Mouse (Mus musculus): ENCODE data around the gene Tpd52l1. TPM values are rescaled to one million over a fixed set of nuclear protein-coding genes. Genes with fewer than 3 reads are reported as not detected.
"Not testable (repeated sequence)": the region's sequence is repeated elsewhere in the genome, so short reads cannot be mapped to it uniquely, and the experiment has no call there.

The Tpd52l1 gene
- 10 to 100 TPM; 44.4 to 52.4 TPM for total RNA-seq (2021)
- long read RNA-seq, experiment 1, transcript Tpd52l1-204 (5 exons, 1,103 nt) = major isoform, 31 of 47 reads
- long read RNA-seq, experiment 1, transcript Tpd52l1-201 (7 exons, 1,308 nt) = minor isoform, 7 of 47 reads
- long read RNA-seq, experiment 1, partial matches to known transcripts = 0 of 47 reads
- long read RNA-seq, experiment 1, other reads (novel, unspliced or antisense) = 4 of 47 reads
- long read RNA-seq, experiment 2, transcript Tpd52l1-204 (5 exons, 1,103 nt) = major isoform, 35 of 46 reads
- long read RNA-seq, experiment 2, partial matches to known transcripts = 1 of 46 reads
- long read RNA-seq, experiment 2, other reads (novel, unspliced or antisense) = 5 of 46 reads

DNA sequence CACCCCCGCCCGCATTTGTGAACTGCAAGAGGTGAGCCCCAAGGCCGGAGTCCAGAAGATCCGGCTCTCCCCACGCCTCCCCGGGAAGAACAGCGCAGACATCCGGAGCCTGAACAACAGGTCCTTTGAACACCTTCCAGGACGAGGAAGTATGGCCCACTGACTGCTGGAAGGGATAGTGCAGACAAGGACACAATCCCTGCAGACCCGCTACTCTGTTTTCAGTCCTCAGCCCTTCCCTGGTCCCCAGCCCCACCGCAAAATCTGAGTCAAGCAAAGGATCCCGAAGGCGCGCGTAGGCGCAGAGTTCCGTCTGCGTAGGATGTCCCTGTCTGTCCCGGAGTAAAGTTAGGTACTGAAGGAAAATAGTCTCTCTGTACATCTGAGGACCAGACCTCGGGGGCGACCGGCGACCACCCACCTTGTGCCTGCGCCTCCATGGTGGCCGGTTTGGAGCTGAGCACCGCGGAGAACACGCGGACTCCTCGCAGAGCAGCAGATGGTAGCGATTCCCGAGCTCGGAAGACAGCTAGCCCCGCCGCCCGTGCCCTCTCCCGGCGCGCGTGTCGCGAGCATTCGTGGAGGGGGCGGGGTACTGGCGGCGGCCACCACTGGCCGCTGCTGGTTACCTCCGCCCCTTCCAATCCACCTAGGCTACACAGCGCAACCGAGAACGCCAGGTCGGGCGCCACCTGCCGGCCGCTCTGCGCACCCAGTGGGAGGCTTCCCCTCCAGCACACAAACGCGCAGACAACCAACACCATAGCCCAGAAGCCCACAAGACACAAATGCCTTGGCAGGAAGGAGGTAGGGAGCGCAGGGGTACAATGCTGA lies at the start of gene Tpd52l1:
Tpd52l1 (minus strand) TSS at position 668 of the 834 bp plus-strand sequence.
- DNase-seq (ENCODE audit: low spot score in 2 of 2) = peak; percentile 79 to 87

DNA sequence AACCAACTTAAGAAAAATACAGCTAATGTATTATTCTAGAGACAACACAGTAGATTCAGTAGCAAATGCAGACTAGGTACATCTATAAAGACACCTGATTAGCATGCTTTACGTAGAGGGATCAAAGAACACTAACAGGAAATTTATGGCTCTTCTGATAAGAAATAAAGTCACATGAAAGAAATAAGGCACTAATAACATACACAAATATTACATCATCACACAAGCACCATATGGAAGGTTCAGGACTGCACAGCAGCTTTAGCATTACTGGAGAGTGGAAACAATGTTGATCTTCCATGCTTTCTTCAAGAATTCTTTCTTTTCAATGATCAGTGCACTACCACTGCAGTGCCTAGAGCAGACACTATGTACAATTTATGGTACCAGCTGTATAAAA lies 48.5 kb upstream of the Tpd52l1 start:
- no peak for DNase-seq (ENCODE audit: low spot score in 2 of 2)

DNA sequence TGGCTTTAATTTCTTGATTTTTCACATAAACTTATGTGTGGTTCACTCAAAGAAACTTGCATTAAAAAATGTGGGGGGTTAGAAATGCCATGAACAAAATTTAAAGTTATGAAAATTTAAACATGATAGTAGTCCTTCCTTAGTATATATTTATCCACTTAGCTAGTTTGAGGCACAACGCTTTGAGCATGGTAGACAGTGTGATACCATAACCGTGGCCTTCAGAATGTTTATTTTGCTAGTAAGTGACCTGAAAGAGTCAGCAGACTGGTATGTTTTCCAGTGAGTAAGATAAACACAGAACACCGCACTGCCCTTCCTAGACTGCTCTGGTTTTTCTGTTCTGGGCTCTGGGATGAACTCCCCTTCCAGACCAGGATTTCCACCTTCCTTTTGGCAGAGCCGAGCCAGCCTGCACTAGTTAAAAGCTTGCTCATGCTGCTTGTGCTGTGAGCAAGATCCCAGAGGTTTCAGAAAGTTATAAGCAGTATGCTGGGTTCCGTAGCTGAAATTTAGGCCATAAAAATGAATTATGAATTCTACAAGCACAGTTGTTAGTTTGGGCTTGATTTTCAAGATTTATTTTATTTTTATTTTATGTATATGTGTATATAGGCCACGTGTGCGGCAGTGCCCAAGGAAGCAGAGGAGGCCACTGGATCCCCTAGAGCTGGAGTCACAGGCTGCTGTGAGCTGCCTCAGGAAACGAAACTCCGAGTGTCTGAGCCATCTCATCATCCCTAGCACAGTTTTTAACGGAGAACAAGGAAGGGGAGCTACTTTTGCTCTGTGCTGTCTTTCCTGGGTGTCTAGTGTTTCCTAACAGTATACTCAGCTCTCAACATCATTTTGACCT lies 21.5 kb upstream of the Tpd52l1 start:
- DNase-seq (ENCODE audit: low spot score in 2 of 2) = no peak

DNA sequence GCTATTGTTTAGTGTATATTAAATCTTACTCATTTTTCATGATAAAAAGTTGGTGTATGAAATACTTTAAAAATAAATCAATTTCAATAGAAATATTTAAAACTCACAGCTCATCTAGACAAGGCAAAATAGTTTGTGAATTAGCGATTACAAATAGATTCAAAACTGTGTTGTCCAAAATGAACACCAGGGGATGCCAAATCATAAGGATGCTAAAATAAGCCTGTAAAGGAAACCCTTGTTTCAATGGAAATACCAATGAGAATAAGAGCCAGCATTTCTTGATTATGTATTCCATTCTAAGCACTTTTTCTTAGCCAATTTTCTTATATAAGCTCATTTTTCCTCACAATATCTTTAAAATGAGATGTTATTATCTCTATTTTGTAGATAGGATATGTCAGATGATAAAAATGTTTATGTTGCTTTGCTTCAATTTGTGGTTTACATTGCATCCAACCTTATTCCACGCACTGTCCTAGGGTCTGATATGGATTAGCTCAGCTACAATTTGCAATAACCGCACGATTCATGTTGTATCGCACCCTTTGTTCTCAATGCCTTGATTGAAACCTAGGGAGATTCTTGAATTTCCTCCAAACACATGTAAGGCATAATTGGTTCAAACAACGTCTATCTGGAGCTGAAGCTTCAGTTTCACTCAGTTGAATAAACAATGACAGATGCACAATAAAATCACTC lies 20.2 kb upstream of the Tpd52l1 start:
- DNase-seq (ENCODE audit: low spot score in 2 of 2) = no peak

DNA sequence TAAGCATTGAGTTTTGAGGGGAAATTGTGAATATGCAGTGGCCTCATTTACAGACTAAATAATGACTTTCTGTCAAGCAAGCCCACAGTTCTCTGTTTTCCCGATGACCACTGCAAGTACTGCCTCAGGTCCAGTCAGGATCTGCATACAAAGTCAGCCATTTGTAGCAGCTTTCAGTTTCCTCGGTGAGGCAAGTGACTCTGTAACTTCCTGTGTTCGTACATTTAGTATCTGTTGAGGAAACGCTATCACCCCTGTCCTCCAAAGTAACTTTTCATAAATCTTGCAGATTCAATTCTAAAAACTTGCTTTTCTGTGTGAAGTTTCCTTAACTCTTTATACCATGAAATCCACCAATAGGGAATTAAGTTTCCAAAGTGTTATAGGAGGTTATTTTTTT lies 19.7 kb upstream of the Tpd52l1 start:
- DNase-seq (ENCODE audit: low spot score in 2 of 2) = no peak

DNA sequence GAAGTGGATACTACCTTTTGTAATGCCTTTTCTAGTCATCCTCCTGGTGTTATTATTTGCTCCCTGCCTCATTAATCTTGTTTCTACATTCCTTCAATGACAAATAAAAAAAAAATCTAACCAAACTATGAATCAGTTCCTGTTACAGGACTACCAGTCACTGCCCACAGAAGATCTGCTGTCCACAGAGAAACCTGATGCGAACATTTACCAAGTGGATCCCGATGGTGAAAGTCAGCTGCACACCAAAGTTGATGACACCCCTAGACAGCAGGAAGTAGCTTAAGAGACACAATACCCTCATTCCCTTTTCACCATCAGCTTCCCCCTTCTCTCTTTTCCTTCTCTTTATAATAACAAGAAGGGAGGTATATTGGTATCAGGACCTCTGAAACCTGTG lies 17.3 kb upstream of the Tpd52l1 start:
- DNase-seq (ENCODE audit: low spot score in 2 of 2) = no peak

DNA sequence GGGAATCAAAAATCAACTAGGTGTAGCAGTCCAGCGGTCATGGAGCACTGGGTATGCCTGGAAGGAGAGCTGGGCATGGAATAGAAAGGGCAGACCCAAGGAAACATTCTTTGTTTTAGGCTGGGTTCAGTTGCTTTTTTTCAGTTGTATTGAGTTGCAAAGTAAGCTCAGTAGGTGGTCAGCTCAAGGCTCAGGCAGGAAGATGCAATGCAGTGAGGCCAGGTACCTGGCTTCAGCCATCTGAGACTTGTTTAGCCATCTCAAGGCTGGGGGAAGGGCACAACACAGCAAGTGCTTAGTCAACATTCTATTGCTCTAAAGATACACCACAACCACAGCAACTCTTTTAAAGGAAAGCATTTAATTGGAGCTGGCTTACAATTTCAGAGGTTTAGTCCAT lies 11.0 kb upstream of the Tpd52l1 start:
- DNase-seq (ENCODE audit: low spot score in 2 of 2) = no peak

DNA sequence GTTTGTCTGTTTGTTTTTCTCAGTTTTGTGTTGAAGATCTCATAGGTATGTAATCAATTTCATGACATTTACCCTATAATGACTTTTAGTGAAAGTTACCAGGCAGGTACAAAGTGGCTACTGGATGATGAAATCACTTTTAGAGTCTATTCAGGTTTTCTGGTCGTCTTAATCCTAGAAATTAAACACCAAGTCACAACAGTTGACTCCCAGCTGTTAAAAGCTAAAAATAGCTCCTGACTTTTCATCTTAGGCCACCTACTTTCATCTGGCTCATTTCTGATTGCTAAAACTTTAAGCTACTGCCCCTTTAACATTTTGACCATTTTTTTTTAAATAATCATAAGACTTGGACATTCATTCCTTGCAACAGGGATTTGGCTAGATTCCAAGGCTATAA lies 1.3 kb upstream of the Tpd52l1 start:
- DNase-seq (ENCODE audit: low spot score in 2 of 2) = no peak

DNA sequence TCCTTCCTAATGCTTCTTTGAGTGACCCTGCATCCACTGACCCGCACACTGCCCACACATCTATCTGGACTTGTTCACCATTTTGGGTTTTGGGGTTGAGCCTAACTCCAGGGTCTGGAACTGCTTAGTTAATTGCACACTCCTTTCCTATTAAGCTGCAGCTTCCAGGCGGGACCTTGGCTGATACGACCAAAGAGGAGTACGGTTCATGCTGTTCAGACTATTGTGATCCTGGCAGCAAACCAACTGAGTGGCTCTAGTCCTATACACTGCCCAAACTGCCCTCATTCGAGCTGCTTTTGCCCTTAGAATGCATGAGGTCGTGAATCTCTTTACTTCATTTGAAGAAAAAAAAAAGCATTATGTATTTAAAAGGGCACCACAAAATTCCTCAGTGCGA lies 1.6 kb downstream of the Tpd52l1 start:
- DNase-seq (ENCODE audit: low spot score in 2 of 2) = no peak

DNA sequence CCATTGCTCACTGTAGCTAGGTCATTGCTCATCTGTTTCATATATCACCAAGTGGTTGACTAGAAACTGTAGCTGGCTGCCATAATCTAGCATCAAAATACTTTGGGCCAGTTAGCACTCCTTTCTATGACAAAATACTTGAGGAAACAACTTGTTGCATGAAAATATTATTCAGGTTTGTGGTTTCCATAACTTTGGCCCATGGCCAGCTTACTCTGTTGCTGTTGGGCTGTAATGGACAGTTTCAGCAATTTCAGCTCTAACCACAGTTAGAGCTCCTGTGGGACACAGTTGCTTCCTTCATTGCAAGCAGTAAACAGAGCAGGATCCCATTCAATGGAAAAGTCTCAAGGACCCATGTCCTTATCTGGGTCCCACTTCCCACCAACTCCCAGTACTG lies 4.3 kb downstream of the Tpd52l1 start:
- no peak for DNase-seq (ENCODE audit: low spot score in 2 of 2)

DNA sequence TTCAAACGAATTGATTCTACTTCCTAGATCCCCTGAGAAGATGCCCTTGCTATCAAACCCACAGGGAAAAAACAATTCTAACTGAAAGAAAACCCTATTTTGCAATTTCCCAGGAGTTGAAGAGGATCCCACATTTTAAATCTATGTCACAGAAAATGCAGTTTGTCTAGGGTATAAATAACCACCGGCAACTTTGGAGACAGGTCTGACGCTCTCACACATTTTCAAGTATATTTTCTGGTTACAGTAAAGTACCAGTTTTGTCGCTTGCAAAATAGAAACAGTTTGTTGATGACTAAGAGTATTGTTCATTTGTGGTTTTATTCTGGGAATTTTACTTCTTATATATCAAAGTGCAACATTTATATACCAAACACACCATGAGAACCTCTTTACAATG lies 9.7 kb downstream of the Tpd52l1 start:
- no peak for DNase-seq (ENCODE audit: low spot score in 2 of 2)

DNA sequence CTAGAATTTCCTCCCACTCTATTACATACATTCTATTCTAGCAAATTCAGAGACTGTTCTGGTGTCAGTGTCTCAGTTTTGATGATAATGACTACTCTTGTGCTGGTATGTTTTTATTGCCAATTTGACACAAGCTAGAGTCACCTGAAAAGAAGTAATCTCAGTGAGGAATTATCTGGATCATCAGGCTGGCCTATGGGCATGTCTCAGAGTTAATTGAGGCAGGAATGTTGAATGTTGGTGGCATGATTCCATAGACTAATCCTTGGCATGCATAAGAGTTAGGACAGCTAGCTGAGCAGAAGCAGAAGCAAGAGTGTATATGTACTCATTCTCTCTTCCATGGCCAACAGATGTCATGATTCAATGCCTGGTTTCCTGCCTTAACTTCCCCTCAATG lies 27.8 kb downstream of the Tpd52l1 start:
- DNase-seq (ENCODE audit: low spot score in 2 of 2) = no peak

DNA sequence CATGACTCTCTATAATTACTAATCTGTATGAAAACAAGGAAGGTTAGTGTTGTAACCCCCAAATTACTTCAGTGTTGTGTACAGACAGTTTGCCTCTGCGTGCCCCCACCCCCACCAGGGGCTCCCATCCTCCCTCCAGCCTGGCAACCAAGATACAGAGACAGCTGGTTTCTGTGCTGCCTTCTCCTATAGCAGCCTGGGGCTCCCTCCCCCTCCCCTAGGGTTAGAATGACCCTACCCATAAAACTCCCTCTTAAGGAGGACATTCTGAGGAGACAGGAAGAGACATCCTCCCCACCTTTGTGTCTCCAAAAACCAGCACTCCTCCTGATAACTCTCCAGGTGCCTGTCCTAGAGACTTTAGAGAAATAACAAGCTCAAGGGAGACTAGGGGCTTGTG lies 52.8 kb downstream of the Tpd52l1 start:
- no peak for DNase-seq (ENCODE audit: low spot score in 2 of 2)

DNA sequence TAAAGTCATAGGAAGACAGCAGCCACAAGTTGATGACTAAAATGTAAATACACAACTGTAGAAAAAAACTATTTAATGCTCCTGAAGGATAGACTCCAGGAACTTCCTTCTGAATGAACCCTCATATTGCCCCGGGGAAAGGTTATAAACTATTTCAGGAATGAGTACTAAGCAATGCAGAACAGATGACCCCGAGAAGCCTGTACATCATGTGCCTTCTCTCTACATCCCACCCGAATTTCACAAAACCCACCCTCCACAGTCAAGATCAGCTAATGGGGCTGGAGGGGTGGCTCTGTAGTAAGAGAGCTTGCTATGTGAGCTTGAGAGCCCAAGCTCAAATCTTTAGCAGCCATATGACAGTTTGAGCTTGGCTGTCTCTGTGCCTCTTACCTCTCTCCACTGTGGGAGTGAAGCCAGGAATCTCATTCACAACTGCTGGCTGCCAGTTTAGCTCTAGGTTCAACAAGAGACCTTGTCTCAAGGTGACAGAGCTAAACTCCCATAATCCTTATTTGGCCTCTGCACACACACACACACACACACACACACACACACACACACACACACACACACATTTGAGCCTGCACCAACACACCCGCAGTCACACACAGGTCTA lies 54.9 kb downstream of the Tpd52l1 start:
- DNase-seq (ENCODE audit: low spot score in 2 of 2) = no peak

DNA sequence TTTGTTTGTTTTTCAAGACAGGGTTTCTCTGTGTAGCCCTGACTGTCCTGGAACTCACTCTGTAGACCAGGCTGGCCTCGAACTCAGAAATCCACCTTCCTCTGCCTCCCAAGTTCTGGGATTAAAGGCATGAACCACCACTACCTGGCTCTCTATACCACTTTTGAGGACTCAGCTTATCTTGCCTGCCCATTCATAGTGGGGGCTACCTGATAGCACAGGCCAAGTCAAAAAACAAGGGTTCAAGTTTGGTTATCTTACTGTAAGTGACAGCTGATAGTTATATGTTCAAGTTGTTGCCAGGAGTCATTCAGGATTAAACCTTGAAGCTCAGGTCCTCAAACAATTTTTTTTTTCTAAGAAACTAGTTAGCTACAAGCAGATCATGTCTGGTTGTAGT lies 57.2 kb downstream of the Tpd52l1 start:
- not testable (repeated sequence) for DNase-seq (ENCODE audit: low spot score in 2 of 2)

DNA sequence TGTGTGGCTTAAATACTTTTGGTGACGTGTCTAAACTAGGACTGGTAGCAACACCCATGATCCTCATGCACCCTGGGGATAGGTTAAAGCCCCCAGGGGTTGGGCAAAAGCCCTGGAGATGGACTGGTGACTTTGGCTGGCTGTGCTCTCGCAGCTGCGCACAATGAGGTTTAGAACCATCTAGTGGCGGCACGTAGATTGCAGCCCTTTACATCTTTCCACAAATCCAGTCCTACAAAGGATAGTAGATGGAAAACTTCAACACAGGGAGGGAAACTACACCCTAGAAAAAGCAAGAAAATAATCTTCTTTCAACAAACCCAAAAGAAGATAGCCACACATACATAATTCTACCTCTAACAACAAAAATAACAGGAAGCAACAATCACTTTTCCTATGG lies 75.6 kb downstream of the Tpd52l1 start:
- not testable (repeated sequence) for DNase-seq (ENCODE audit: low spot score in 2 of 2)

DNA sequence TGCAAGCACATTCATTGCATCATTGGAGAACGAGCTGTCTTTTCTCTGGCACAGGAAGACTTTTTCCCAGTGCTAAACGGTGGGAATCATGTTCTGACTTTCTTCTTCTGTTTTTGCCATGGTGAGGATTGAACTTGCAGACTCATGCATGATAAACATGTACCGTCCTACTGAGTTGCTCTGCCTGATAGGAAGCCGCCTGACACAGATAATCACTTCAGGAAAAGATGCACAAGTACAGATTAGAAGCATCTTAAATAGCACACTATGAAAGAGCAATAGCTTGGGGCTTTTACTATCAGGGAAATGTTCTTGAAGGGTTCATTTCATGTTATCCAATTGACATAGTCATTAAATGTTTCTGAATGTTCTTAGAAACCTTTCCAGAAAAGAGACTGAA lies 86.0 kb downstream of the Tpd52l1 start:
- no peak for DNase-seq (ENCODE audit: low spot score in 2 of 2)

DNA sequence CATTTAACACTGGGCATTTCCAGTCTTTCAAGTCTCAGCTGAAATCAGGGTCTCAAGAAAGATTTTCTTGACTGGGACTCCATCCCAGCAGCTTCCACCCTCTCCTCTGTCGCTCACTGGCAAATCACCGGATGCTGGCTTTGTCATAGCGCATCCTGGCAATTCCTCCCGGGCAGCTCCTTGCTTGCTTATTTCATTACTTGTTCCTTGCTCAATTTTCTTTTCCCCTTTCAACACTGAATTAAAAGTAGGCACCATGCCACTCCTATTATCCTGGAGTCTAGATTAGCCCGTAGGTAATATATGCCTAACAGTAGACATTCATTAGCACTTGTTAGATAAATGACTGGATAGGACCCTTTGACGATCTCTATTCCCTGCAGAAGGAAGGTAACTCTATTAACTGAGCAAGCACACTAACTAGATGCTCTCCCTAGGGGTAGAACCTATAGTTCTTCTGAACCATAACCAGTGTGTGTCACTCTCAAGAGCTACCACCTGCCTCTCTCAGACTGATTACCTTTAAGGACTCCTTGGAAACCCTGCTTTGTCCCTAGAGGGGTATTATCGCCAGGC lies 90.8 kb downstream of the Tpd52l1 start:
- no peak for DNase-seq (ENCODE audit: low spot score in 2 of 2)

DNA sequence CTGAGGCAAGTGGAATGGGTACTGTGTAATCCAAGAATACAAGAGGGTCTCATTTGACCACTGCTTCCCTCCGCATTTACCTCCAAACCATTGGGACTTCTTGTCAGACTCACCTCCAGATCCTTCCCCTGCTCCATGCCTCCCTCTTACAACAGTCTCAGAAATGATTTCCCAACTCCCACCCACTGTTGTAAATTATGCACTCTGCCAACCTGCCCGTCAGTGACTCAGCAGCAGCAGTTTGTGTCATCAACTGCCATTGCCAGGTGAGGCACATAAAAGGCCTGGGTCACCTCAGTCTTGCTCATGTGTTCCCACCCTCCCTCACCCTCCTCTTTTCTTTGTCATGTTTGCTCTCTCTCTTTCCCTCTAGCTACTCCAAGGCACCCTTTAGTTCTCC lies 91.6 kb downstream of the Tpd52l1 start:
- no peak for DNase-seq (ENCODE audit: low spot score in 2 of 2)

DNA sequence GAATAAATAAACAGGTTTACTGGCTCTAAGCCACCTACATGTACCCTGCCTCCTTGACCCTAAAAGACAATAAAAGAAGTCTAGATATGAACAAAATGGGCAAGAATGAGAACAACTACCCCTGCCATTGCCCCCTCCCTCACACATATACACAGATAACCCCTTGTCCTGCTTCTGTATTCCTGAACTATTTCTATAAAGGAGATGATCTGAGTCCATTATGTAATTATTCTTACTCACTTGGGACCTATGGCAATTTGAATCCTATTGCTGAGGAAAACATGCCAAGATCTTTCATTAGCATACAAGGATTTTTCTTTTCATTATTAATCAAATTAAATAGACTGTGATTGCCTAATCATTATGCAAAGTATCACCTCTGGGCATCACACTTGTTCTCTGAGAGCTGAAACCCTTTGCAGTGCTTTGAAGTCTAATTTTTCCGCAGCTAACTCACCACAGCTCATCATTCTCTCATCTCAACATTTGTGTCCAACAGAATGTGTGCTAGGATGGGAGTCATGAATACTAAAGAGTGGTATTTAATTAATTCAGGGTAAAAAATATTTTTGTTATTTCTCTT lies 92.8 kb downstream of the Tpd52l1 start:
- no peak for DNase-seq (ENCODE audit: low spot score in 2 of 2)
